Mouse (Mus musculus) gastrocnemius, postnatal 25 days (tissue): ENCODE measurements at regions not wholly inside any gene's neighbourhood (a gene's known extent, or its start where the extent isn't known, plus 50 kb on each side); places are given as distances from the start of the nearest gene placed in this dataset.

Experiments used
- DNase-seq: peaks from one replicate; pipeline ENCODE4 v3.0.0; 2022

DNA sequence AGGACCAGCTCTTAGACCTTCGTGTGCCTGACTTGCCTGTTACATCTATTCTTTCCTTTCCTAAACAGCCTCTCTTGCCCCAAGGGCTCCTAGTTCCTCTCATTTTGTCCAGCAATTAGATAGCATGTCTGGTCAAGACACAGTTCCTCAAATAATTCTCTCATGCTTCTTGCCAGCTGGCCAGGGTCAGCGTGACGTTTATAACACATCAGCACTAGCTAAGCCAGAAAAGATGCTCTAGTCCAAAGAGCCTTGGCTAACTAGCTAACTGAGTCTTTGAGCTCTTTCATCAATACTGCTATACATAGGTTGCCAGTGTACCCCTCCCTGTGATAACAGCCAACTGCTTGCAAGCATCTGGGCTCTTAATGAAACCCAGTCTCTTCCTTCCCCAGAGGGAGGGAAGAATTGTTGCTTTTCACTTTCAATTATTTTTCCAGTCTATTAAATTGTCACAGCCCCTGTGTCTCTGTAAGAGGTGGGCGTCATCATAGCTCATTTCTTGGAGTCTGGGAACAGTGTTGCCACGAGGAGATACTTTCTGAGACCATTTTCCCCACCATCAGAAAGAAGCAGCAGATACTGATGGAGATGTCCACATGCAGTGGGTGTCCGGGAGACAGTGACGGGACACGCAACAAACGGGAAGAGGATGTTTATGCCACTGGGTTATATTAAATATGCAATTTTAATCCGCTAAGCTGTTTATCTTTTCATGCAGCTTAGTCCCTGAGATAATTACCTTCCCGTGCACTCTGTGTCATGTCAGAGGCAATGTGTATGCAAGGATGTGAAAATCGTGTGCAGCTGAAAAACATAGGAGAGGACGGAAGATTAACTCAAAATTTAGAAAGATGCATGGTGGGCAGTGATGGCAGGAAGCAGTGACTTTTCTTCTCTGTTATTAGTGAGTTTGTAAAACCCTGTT lies 250.1 kb upstream of the Nmur2 start:
- peak; percentile 20 for DNase-seq

DNA sequence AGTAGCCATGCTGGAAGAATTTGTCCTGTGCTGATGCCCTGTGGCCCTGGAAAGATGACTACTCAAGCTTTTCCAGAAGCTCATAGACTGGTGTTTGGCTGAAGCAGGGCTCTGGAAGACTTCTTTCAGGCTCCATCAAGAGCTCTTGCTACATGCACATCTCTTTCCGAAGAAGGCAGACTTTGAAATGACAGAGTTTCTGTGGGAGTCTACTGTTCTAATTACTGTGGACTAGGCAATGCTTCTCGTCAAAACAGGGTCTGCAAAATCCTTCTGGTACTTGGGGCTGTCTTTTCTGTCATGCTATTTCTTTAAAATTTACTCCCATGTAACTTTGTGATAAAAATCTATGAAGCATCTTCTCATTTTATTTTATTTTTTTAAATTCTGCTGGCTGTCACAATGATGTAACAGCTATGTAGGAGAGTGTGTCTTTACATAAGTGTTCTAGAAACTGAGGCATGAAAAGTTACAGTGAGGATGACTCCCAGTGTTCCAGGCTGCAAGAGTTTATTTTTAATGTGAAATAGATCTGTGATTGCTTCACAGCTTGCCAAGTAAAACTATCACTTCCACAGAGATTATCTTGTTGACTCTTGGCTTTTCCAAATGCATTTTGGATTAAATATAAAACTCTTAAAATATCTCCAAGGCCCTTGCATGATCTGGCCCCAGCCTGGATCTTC lies 244.9 kb upstream of the Nmur2 start:
- no peak for DNase-seq

- no peak for DNase-seq
Measured at GRCm38 (mm10) chr11:56281201-56281600, 240.4 kb upstream of the Nmur2 start.

DNA sequence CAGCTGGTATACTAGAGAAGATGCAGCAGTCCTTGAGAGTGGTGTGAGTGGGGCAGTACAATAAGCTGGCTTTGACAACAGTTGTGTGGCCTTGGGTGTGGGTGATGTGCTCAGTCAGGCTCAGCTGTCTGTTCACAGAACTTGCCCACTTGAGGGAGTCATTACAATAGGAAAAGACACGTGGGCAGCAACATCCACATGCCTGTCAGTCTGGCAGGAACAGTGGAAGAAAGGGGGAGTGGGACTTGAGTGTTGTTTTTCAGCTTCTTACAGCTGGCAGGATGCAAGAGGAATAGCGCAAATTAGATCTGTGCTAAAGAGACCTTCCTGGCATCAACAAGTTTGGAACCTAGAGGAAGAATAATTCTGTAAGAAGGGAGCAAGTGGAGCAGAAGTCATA lies 239.4 kb upstream of the Nmur2 start:
- DNase-seq: no peak

DNA sequence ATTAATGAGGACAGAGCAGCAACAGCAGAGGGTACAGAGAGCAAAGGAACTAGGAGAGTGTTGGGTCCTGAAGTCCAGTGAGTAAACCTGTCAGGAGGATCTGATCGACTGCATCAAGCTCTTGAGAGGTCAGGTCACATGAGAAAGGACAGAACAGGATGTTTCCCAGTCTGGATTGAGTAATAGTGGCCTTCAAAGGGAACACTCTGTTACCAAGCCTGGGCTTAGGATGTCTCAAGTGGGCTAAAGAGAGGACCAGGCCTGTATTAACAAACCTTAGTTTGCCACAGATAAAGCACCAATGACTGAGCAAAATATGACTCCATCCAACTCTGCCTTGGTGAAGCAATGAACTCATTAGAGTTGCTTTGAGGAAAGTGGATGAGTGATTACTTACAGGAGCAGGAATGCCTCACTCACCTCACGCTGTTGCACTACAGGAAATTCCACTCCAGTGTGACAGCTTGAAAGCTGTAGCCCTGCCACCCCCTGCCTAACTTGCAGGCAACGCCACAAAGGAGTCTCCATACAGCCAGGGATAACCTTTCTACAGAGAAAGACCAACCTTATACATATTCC lies 229.2 kb upstream of the Nmur2 start:
- DNase-seq: no peak

- DNase-seq: no peak
Measured at GRCm38 (mm10) chr11:56262726-56263125, 221.9 kb upstream of the Nmur2 start.

- no peak for DNase-seq
Measured at GRCm38 (mm10) chr11:56256356-56256755, 215.5 kb upstream of the Nmur2 start.

DNA sequence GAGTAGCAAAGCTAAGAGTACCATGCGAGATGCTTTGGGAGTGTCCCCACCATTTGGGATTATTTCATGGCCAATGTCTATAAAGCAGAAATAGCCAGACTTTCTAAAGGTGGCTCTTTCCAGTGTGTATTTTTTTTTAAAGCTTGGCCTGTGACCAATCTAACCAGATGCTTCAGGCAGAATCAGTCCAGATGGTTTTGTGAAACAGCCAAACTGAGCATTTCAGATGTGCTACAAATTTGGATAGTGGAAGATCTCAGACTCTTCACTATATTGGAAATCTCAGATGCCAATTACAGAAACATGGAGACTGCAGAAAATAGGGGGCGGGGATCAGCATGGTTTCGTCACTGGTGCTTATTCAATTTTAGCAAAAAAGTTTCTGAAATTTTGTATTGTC lies 213.6 kb upstream of the Nmur2 start:
- no peak for DNase-seq

GRCm38 (mm10) chr11:56247333-56247823 lies 206.6 kb upstream of the Nmur2 start:
- no peak for DNase-seq

GRCm38 (mm10) chr11:56246549-56247332 lies 205.9 kb upstream of the Nmur2 start:
- no peak for DNase-seq

GRCm38 (mm10) chr11:56244951-56245350 lies 204.1 kb upstream of the Nmur2 start:
- DNase-seq: no peak

GRCm38 (mm10) chr11:56243447-56243846 lies 202.6 kb upstream of the Nmur2 start:
- no peak for DNase-seq

- no peak for DNase-seq
Measured at GRCm38 (mm10) chr11:56238745-56239144, 197.9 kb upstream of the Nmur2 start.

DNA sequence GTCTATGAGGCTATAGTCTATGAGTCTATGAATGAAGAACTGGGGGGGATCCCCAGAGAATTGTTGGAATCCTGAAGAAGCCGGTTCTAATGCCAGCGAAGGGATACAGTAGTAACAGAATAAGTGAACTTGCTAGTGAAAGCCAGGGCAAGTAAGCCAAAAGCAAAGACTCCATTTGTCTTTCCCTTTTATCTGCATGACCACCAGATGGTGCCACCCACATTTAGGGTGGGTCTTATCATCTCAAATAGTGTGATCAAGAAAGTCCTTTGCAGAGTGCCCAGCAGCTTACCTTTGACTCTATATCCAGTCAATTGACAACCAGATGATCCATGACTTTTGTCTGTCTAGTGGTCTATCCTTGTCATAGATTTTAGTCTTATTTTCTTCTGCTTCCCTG lies 184.2 kb upstream of the Nmur2 start:
- DNase-seq: no peak

DNA sequence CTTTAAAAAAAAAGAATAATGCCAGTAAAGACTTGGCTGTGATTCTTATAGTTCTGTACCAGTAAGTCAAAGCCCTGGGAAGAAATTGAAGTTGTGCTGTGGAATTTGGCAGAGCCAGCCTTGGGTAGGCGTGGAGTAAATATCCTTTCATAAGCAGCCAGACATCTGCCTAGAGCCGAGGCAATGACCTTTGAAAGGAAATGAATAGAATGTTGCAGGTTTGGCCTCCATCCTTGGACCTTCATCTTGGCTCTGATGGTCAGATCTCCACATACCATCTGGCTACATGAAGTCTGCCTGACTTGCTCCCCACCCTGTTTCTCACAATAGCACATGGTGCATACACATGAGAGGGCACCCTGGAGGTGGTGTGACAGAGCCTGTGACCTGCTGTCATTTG lies 174.9 kb upstream of the Nmur2 start:
- DNase-seq: no peak

DNA sequence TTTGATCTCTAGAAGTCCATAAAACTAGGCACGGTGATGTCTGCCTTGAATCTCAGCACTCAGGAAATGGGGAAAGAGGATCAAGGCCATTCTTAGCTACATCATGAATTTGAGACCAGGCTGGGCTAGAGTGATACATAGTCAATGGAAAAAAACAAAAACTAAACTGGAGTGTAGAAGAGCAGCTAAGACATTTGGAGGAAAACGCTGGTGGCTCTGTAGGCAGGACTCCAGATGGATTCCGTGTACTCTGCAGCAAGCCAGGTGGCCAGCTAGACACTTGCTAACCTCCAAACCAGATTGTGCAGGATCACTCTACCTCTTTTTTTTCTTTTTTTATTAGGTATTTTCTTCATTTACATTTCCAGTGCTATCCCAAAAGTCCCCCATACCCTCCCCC lies 161.0 kb upstream of the Nmur2 start:
- no peak for DNase-seq

- no peak for DNase-seq
Measured at GRCm38 (mm10) chr11:56195316-56195715, 154.5 kb upstream of the Nmur2 start.

- no peak for DNase-seq
Measured at GRCm38 (mm10) chr11:56193426-56193825, 152.6 kb upstream of the Nmur2 start.

DNA sequence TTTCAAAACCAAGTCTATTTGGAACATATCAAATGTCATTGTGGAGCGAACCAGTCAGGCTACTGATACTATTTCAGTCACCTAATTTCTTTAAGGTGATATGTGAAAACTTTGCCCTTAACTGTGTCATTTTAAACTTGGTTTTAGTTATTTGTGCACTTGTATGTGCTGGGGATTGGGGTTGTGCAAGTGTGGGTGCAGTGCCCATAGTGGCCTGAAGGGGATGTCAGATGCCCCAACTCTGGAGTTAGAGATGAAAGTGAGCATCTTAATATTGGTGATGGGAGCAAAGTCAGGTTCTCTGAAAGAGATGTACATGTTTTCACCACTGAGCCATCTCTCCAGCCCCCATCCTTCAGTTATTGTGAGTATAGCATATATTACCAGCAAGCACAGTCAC lies 133.1 kb upstream of the Nmur2 start:
- DNase-seq: no peak

DNA sequence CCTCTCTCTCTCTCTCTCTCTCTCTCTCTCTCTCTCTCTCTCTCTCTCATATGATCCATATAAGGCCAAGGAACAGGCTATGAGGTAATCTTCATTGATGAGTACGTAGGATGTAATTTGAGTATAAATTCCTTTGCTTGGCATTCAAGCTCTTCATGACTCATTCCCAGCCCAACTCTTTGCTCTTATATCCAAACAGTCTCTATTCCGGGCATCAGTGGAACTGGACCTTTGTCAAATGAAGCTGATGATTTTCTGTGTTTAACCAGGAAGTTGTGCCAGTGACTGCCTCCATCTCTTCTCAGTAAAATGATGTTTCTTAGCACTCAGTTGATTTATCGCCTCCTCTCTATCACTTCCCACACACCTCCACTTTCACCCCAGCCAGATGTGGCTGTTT lies 132.4 kb upstream of the Nmur2 start:
- no peak for DNase-seq

DNA sequence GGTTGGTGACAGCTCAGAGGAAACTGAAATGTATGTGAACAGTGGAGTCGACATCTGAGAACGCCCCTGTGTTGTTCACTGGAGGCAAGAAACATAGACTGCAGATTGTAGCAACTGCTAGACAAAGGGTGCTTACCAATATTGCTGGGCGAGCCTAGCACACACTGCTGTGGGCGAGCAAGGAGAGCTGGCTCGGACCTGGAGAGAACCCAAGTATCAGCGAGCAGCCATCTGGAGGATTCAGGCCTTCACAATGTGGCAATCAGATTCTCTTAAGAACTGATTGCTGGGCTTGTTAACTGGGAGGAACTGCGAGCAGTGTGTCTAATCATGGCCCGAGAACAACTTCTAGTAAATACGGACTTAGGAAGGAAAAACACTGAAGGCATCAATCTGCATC lies 128.8 kb upstream of the Nmur2 start:
- DNase-seq: no peak

- DNase-seq: no peak
Measured at GRCm38 (mm10) chr11:56166849-56167248, 126.0 kb upstream of the Nmur2 start.
